Mouse (Mus musculus): ENCODE data around the gene Orai2. TPM values are rescaled to one million over a fixed set of nuclear protein-coding genes. Genes with fewer than 3 reads are reported as not detected.

The Orai2 gene
- total and polyA plus RNA-seq, 3 experiments: 7.3 to 8.8 (median 7.4) TPM

- H3K79me2 ChIP-seq (replicated peaks; ENCODE audit: control insufficient read depth, extremely low read depth, insufficient read depth, poor library complexity, severe bottlenecking): no peaks in the 10 kb centered on the region
- H3K27ac ChIP-seq (ENCODE audit: insufficient read depth, low read depth): no peak overlapping the region
- H3K9me3 ChIP-seq (replicated peaks; ENCODE audit: low read length): peaks cover 15% of the 10 kb centered on the region
- DNase-seq (ENCODE audit: extremely low read depth): no peak
- TF ChIP-seq RAD21 (IDR thresholded peaks at IDR 0.05; ENCODE audit: low read depth, low read length) (no peak), UBTF (IDR thresholded peaks at IDR 0.05; ENCODE audit: low read depth, low read length) (no peak), MAX (IDR thresholded peaks at IDR 0.05; ENCODE audit: low read length) (no peak), BHLHE40 (IDR thresholded peaks at IDR 0.05; ENCODE audit: low read depth, low read length) (no peak), E2F4 (IDR thresholded peaks at IDR 0.05; ENCODE audit: insufficient replicate concordance, low read depth, low read length) (no peak), KAT2A (IDR thresholded peaks at IDR 0.05; ENCODE audit: insufficient replicate concordance, low read length) (no peak), SIN3A (IDR thresholded peaks at IDR 0.05; ENCODE audit: low read length) (no peak), MAFK (IDR thresholded peaks at IDR 0.05; ENCODE audit: insufficient replicate concordance, low read length) (no peak), MYC (IDR thresholded peaks at IDR 0.05; ENCODE audit: low read depth, low read length) (no peak), JUN (IDR thresholded peaks at IDR 0.05; ENCODE audit: insufficient read depth, low read depth, low read length) (no peak), POLR2A (IDR thresholded peaks at IDR 0.05; ENCODE audit: low read depth, low read length) (no peak)
- H3K36me3 ChIP-seq (replicated peaks in 1 of 2; ENCODE audit: control insufficient read depth in 1 of 2, insufficient read depth in 1 of 2, low read length in 1 of 2): peaks cover 11 to 54% of the 10 kb centered on the region in 2 experiments
- in situ Hi-C loops (cut with MboI; ENCODE audit: low pct_ligation_motif_present, low pct_unique_long_range_greater_than_20kb, low sequenced_read_pairs): no loop called here
- dilution Hi-C loops (cut with MboI; ENCODE audit: extremely low pct_ligation_motif_present, extremely low pct_unique_long_range_greater_than_20kb, low sequenced_read_pairs): no loop called here
- H3K27me3 ChIP-seq (replicated peaks): no peaks in the 10 kb centered on the region
- H3K4me1 ChIP-seq (ENCODE audit: control insufficient read depth in 1 of 2, insufficient read depth in 2 of 2): peaks cover 14 to 23% of the 10 kb centered on the region in 2 experiments
- H3K9ac ChIP-seq (ENCODE audit: insufficient read depth, low read depth): no peak overlapping the region
- no peak overlapping the region for H3K4me3 ChIP-seq (replicated peaks in 1 of 3; ENCODE audit: low read depth in 2 of 3, low read length in 2 of 3, poor library complexity in 1 of 3)
- no peak overlapping the region for H3K4me2 ChIP-seq (ENCODE audit: insufficient read depth, low read depth, poor library complexity, severe bottlenecking)
Measured at GRCm38 (mm10) chr5:136218585-136218984, 48.1 kb upstream of the Orai2 start.

DNA sequence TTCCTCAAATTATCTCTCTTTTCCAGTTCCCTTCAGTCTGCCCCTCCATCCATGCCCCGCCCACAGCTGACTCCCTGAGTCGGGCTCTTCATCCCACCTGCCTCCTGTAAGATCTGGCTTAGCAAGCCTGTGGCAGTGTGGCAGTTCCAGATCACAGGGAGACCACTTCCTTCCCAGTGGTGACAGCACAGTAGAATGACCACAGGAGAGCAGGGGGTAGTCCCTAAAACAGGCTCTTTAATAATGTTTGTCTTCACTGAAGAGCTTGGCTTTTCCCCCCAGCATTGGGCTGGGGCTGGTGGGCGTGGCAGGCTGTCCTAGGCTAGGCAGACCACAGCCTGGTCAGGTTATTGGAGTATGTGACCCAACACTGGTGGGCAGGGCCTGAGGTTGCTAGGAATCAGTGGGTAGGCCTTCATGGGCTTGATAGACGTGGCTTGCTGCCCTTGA, 47.4 kb upstream of the Orai2 start:
- H3K27me3 ChIP-seq (replicated peaks): no peaks in the 10 kb centered on the region
- no peak overlapping the region for H3K4me3 ChIP-seq (replicated peaks in 1 of 3; ENCODE audit: low read depth in 2 of 3, low read length in 2 of 3, poor library complexity in 1 of 3)
- no peak overlapping the region for H3K4me2 ChIP-seq (ENCODE audit: insufficient read depth, low read depth, poor library complexity, severe bottlenecking)
- DNase-seq (ENCODE audit: extremely low read depth): peak; percentile 49
- no peak overlapping the region for H3K9ac ChIP-seq (ENCODE audit: insufficient read depth, low read depth)
- no peak overlapping the region for H3K27ac ChIP-seq (ENCODE audit: insufficient read depth, low read depth)
- peaks cover 13% of the 10 kb centered on the region for H3K9me3 ChIP-seq (replicated peaks; ENCODE audit: low read length)
- peaks cover 14 to 23% of the 10 kb centered on the region in 2 experiments for H3K4me1 ChIP-seq (ENCODE audit: control insufficient read depth in 1 of 2, insufficient read depth in 2 of 2)
- dilution Hi-C loops (cut with MboI; ENCODE audit: extremely low pct_ligation_motif_present, extremely low pct_unique_long_range_greater_than_20kb, low sequenced_read_pairs) (no loop called here), in situ Hi-C loops (cut with MboI; ENCODE audit: low pct_ligation_motif_present, low pct_unique_long_range_greater_than_20kb, low sequenced_read_pairs) (no loop called here)
- H3K36me3 ChIP-seq (replicated peaks in 1 of 2; ENCODE audit: control insufficient read depth in 1 of 2, insufficient read depth in 1 of 2, low read length in 1 of 2): peaks cover 11 to 47% of the 10 kb centered on the region in 2 experiments
- no peak for TF ChIP-seq CHD1 (IDR thresholded peaks at IDR 0.05; ENCODE audit: low read depth, low read length)
- TF ChIP-seq MEF2A (IDR thresholded peaks at IDR 0.05; ENCODE audit: borderline replicate concordance, low read depth, low read length): no peak
- TF ChIP-seq RCOR1 (conservative IDR thresholded peaks at IDR 0.05; ENCODE audit: low read depth, low read length): no peak
- TF ChIP-seq ZNF384 (IDR thresholded peaks at IDR 0.05; ENCODE audit: low read depth, low read length): no peak
- TF ChIP-seq USF2 (conservative IDR thresholded peaks at IDR 0.05; ENCODE audit: low read depth, low read length): no peak
- TF ChIP-seq SIN3A (IDR thresholded peaks at IDR 0.05; ENCODE audit: low read length): no peak
- no peak for TF ChIP-seq JUND (conservative IDR thresholded peaks at IDR 0.05; ENCODE audit: low read depth, low read length)
- no peak for TF ChIP-seq POLR2AphosphoS2 (IDR thresholded peaks at IDR 0.05; ENCODE audit: low read depth, low read length)
- TF ChIP-seq ZKSCAN1 (IDR thresholded peaks at IDR 0.05; ENCODE audit: borderline replicate concordance, low read depth, low read length): no peak
- no peak for TF ChIP-seq SMC3 (IDR thresholded peaks at IDR 0.05; ENCODE audit: low read depth, low read length)
- H3K79me2 ChIP-seq (replicated peaks; ENCODE audit: control insufficient read depth, extremely low read depth, insufficient read depth, poor library complexity, severe bottlenecking): no peaks in the 10 kb centered on the region

Data from CH12.LX (cell line).